Mouse (Mus musculus): ENCODE results near the gene Ckap2.
"Not testable (repeated sequence)": the region's sequence is repeated elsewhere in the genome, so short reads cannot be mapped to it uniquely, and the experiment has no call there.

Gene Ckap2

GRCm38 (mm10) chr8:22147706-22148366, 37.8 kb downstream of the Ckap2 start:
- peak; percentile 9 for DNase-seq

GRCm38 (mm10) chr8:22145831-22146230, 39.8 kb downstream of the Ckap2 start:
- DNase-seq, result no peak

GRCm38 (mm10) chr8:22143764-22144491, 41.7 kb downstream of the Ckap2 start:
- DNase-seq, result no peak

GRCm38 (mm10) chr8:22142592-22142991, 43.0 kb downstream of the Ckap2 start:
- no peak for DNase-seq

- no peak for DNase-seq
Observed at GRCm38 (mm10) chr8:22141836-22142385, 43.7 kb downstream of the Ckap2 start.

GRCm38 (mm10) chr8:22136462-22136861, 49.2 kb downstream of the Ckap2 start:
- not testable (repeated sequence) for DNase-seq

GRCm38 (mm10) chr8:22134750-22135135, 50.9 kb downstream of the Ckap2 start:
- no peak for DNase-seq

- no peak for DNase-seq
Observed at GRCm38 (mm10) chr8:22134078-22134749, 51.4 kb downstream of the Ckap2 start.

- no peak for DNase-seq
Observed at GRCm38 (mm10) chr8:22132062-22132461, 53.6 kb downstream of the Ckap2 start.

- DNase-seq, result peak; percentile 45
Observed at GRCm38 (mm10) chr8:22124220-22125152, 61.1 kb downstream of the Ckap2 start, which contains the start of gene Nek5. TSS of gene Nek5 (minus strand) at chr8:22125053.

All from thymus, postnatal 14 days (tissue).